In the genomic region with DNA sequence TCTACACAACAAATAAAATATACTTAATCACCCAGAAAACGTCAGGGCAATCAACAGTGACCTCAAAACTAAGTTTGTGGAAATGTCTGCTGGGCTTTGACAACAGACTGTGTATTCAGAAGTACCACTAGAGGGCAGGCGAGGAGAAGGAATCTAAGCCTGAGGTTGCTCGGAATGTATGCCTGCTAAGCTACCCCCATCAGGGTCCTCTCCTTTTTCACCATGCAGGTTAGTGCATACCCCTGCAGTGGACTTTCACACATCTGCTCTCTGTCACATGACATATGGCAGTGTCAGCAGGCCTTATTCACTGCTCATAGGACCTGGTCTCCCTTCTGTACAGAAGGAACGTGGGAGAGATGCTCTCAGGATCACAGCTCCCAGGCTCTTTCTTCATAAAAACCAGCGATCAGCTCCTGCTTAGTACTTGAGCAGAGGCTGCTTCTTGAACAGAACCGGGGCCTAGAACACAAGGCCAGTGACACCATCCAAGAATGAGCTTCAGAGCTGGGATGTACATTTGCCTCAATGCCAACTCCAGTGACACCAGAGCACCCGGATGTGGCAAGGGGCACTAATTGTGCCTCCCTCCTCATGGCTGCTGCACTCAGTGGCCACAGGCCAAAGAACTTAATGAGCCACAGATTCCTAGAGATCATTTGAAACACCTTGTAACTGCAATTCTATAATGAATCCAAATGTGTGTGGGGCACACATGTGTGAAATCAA, we compare ENCODE assay signal across 9 mouse cellular contexts.
DNase-seq lines count a peak whose midpoint lies in the region; ATAC-seq and TF ChIP-seq lines count a peak whose summit lies in the region.
"Had no signal": no experiment of that assay in that cellular context is flagged by ENCODE, and none has a peak within 500 bp of the region (broad histone marks: within the 10 kb centered on the region; RNA-seq: fewer than 3 reads in every experiment).

No protein-coding gene starts in this region.

- no peaks in the 10 kb centered on the region for H3K79me3 ChIP-seq in C2C12 (ENCODE audit: low read depth)

- no peak overlapping the region for H3K9ac ChIP-seq in ES-Bruce4 (ENCODE audit: low read depth, poor library complexity, severe bottlenecking)
- no peak overlapping the region for H3K9ac ChIP-seq in lung, embryonic 14.5 days
- H3K9ac ChIP-seq: heart, embryonic 13.5 days had no signal

- TF ChIP-seq CTCF in C2C12 (IDR thresholded peaks at IDR 0.05; ENCODE audit: control insufficient read depth, insufficient read depth, insufficient read length) (peak; percentile 11), ES-Bruce4 (IDR thresholded peaks at IDR 0.05; ENCODE audit: low read depth, low read length) (peak; percentile 33)
- peak; percentile 89 for TF ChIP-seq CTCF in lung, embryonic 14.5 days (IDR thresholded peaks at IDR 0.05; ENCODE audit: low read depth)
- 0 out of 2 replicates have a peak, but pooled peaks have one; percentile 22 for TF ChIP-seq CTCF in olfactory bulb, adult 2 months (IDR thresholded peaks at IDR 0.05; ENCODE audit: insufficient read depth, low read depth, low read length)

- H3K79me2 ChIP-seq in C2C12 (ENCODE audit: control insufficient read depth, insufficient read depth) = no peaks in the 10 kb centered on the region

- H3K27me3 ChIP-seq in C2C12 (ENCODE audit: control insufficient read depth, insufficient read depth, insufficient read length) (no peaks in the 10 kb centered on the region), ES-Bruce4 (ENCODE audit: control insufficient read depth, insufficient read depth, low read length, poor library complexity, severe bottlenecking) (no peaks in the 10 kb centered on the region)
- no peaks in the 10 kb centered on the region for H3K27me3 ChIP-seq in lung, embryonic 14.5 days (ENCODE audit: insufficient read depth, low read length)
- H3K27me3 ChIP-seq: heart, embryonic 13.5 days had no signal

- H3K4me2 ChIP-seq in lung, embryonic 14.5 days = no peak overlapping the region
- H3K4me2 ChIP-seq: heart, embryonic 13.5 days had no signal

- H3K4me1 ChIP-seq in ES-Bruce4 (ENCODE audit: control insufficient read depth, insufficient read depth, low read length) = no peaks in the 10 kb centered on the region
- peaks cover 2% of the 10 kb centered on the region; the same call in 1 of the 2 replicates for H3K4me1 ChIP-seq in lung, embryonic 14.5 days (ENCODE audit: insufficient read depth)
- no peaks in the 10 kb centered on the region for H3K4me1 ChIP-seq in olfactory bulb, adult 2 months (ENCODE audit: control insufficient read depth, insufficient read depth, low read length)

- no peaks in the 10 kb centered on the region for H3K9me3 ChIP-seq in ES-Bruce4 (replicated peaks; ENCODE audit: control insufficient read depth, insufficient read depth, low read length, poor library complexity, severe bottlenecking)
- no peaks in the 10 kb centered on the region for H3K9me3 ChIP-seq in lung, embryonic 14.5 days (ENCODE audit: low read depth, low read length)
- H3K9me3 ChIP-seq: heart, embryonic 13.5 days had no signal

- H3K36me3 ChIP-seq in C2C12 (ENCODE audit: control insufficient read depth, insufficient read depth) = no peaks in the 10 kb centered on the region
- no peaks in the 10 kb centered on the region for H3K36me3 ChIP-seq in ES-Bruce4 (ENCODE audit: control insufficient read depth, insufficient read depth, low read length, poor library complexity, severe bottlenecking)
- no peaks in the 10 kb centered on the region for H3K36me3 ChIP-seq in lung, embryonic 14.5 days (ENCODE audit: insufficient read depth)
- H3K36me3 ChIP-seq: heart, embryonic 13.5 days had no signal

- DNase-seq in cerebellum, postnatal 10 days = peak; percentile 79 to 87
- peak; percentile 69 for DNase-seq in kidney, postnatal 10 days
- DNase-seq in lung, embryonic 14.5 days = peak; percentile 87

- TF ChIP-seq POLR2A in ES-Bruce4 (IDR thresholded peaks at IDR 0.05; ENCODE audit: insufficient read depth, low read length) = no peak
- no peak for TF ChIP-seq POLR2A in olfactory bulb, adult 2 months (IDR thresholded peaks at IDR 0.05; ENCODE audit: insufficient read depth, low read depth, low read length)

- H3ac ChIP-seq in C2C12 (ENCODE audit: control insufficient read depth, insufficient read length, low read depth) = no peak overlapping the region

- TF ChIP-seq EP300 in ES-Bruce4 (IDR thresholded peaks at IDR 0.05; ENCODE audit: insufficient read depth, low read depth, low read length) = no peak

- ATAC-seq in granulocyte monocyte progenitor cell, adult 5-6 weeks (replicated peaks; ENCODE audit: poor library complexity, severe bottlenecking) = peak; percentile 90
- peak; percentile 85; the same call in 1 of the 2 replicates for ATAC-seq in lung, embryonic 14.5 days (ENCODE audit: insufficient read depth)
- ATAC-seq in activated CD4-positive, CD25-positive, alpha-beta regulatory T cell, adult 4 months = no peak

- H3K27ac ChIP-seq in ES-Bruce4 (ENCODE audit: insufficient read depth, low read length) = no peak overlapping the region
- no peak overlapping the region for H3K27ac ChIP-seq in lung, embryonic 14.5 days (ENCODE audit: low read depth)
- no peak overlapping the region for H3K27ac ChIP-seq in olfactory bulb, adult 2 months (ENCODE audit: insufficient read depth, low read depth, low read length)
- H3K27ac ChIP-seq: heart, embryonic 13.5 days had no signal

- WGBS in lung, embryonic 14.5 days = 34% methylated on average over 7 of the region's 7 CpGs
- WGBS in olfactory bulb, adult 2 months = 28% methylated on average over 7 of the region's 7 CpGs

- H3K4me3 ChIP-seq in C2C12 (ENCODE audit: insufficient read depth, poor library complexity, severe bottlenecking) = no peak overlapping the region
- H3K4me3 ChIP-seq in ES-Bruce4 (ENCODE audit: low read depth, low read length) = no peak overlapping the region
- H3K4me3 ChIP-seq in lung, embryonic 14.5 days (ENCODE audit: low read depth, low read length) = no peak overlapping the region
- H3K4me3 ChIP-seq in olfactory bulb, adult 2 months (ENCODE audit: insufficient read depth, low read depth, low read length) = no peak overlapping the region
- H3K4me3 ChIP-seq: heart, embryonic 13.5 days had no signal

TF ChIP-seq in C2C12, 6 proteins besides CTCF, POLR2A, EP300 and RAD21:
- TF ChIP-seq MYOD1 (IDR thresholded peaks at IDR 0.05; ENCODE audit: control insufficient read depth, insufficient read length, low read depth) (no peak), MAX (IDR thresholded peaks at IDR 0.05) (no peak), CEBPB (IDR thresholded peaks at IDR 0.05; ENCODE audit: low read depth) (no peak)

Comparison
In these comparisons a context has a peak if more than half of its experiments do, and no peak if none do; other contexts are left out.
1. CTCF ChIP-seq: peak in every context shown above with its lines; median percentile 89 in lung, embryonic 14.5 days; 33 in ES-Bruce4; 22 in olfactory bulb, adult 2 months; 11 in C2C12.